ENCODE assay signal across 29 mouse cellular contexts in genomic region chr4:109048258-109048657, GRCm38 (mm10). TPM values are rescaled to one million over a fixed set of nuclear protein-coding genes. Genes with fewer than 3 reads are reported as not detected.
DNase-seq lines count a peak whose midpoint lies in the region; ATAC-seq lines count a peak whose summit lies in the region.
"Had no signal": no experiment of that assay in that cellular context is flagged by ENCODE, and none has a peak within 500 bp of the region (broad histone marks: within the 10 kb centered on the region; RNA-seq: fewer than 3 reads in every experiment).

No protein-coding gene starts in this region.

- no peak overlapping the region for H3K4me2 ChIP-seq in heart, embryonic 16.5 days (ENCODE audit: low read depth, low read length)
- H3K4me2 ChIP-seq: embryonic facial prominence, embryonic 12.5 days; embryonic facial prominence, embryonic 15.5 days; forebrain, embryonic 12.5 days; forebrain, embryonic 15.5 days; heart, embryonic 15.5 days; hindbrain, embryonic 13.5 days; intestine, embryonic 15.5 days had no signal

- H3K4me3 ChIP-seq in heart, embryonic 16.5 days (ENCODE audit: low read length) = no peak overlapping the region
- H3K4me3 ChIP-seq: embryonic facial prominence, embryonic 12.5 days; embryonic facial prominence, embryonic 15.5 days; forebrain, embryonic 12.5 days; forebrain, embryonic 15.5 days; heart, embryonic 15.5 days; hindbrain, embryonic 10.5 days; hindbrain, embryonic 13.5 days; intestine, embryonic 15.5 days had no signal

- 35% methylated on average over 4 of the region's 4 CpGs for WGBS in heart, embryonic 16.5 days

- peaks cover 18% of the 10 kb centered on the region for H3K36me3 ChIP-seq in heart, embryonic 16.5 days (ENCODE audit: control insufficient read depth, insufficient read depth)

- no peak overlapping the region; the same call in 1 of the 2 replicates for H3K27ac ChIP-seq in heart, embryonic 16.5 days (ENCODE audit: low read length)
- H3K27ac ChIP-seq: embryonic facial prominence, embryonic 12.5 days; embryonic facial prominence, embryonic 15.5 days; forebrain, embryonic 12.5 days; forebrain, embryonic 15.5 days; heart, embryonic 15.5 days; hindbrain, embryonic 10.5 days; hindbrain, embryonic 13.5 days; intestine, embryonic 15.5 days had no signal

- no peak for DNase-seq in heart, adult 9 months (ENCODE audit: low spot score in 2 of 2)
- DNase-seq in 3134 (ENCODE audit: extremely low read depth, insufficient read length, low spot score) (peak; percentile 37), 3T3-L1 (ENCODE audit: low read depth, low spot score) (peak; percentile 51), adipocyte (ENCODE audit: low spot score) (peak; percentile 38)
- DNase-seq in lung, postnatal 14 days = no peak
- DNase-seq in cerebellum, adult 11 months = no peak
- DNase-seq: adrenal gland, postnatal 10 days; adrenal gland, postnatal 36 days; B cell, adult 2 months; cerebellum, adult 2 months; cerebellum, adult 9-11 months; cerebellum, postnatal 25 days; gastrocnemius, postnatal 25 days; heart, postnatal 36 days; kidney, adult 11 months; kidney, adult 8-10 months had no signal

- no peaks in the 10 kb centered on the region for H3K4me1 ChIP-seq in heart, embryonic 16.5 days (ENCODE audit: control insufficient read depth, insufficient read depth, low read length)
- H3K4me1 ChIP-seq: embryonic facial prominence, embryonic 15.5 days; forebrain, embryonic 15.5 days; intestine, embryonic 15.5 days had no signal

- H3K9ac ChIP-seq in heart, embryonic 16.5 days (ENCODE audit: low read length) = no peak overlapping the region
- H3K9ac ChIP-seq: embryonic facial prominence, embryonic 12.5 days; embryonic facial prominence, embryonic 15.5 days; forebrain, embryonic 12.5 days; forebrain, embryonic 15.5 days; heart, embryonic 15.5 days; hindbrain, embryonic 13.5 days; intestine, embryonic 15.5 days had no signal

- H3K27me3 ChIP-seq in heart, embryonic 16.5 days (ENCODE audit: control insufficient read depth, insufficient read depth, low read length) = no peaks in the 10 kb centered on the region
- H3K27me3 ChIP-seq: CH12.LX; embryonic facial prominence, embryonic 12.5 days; embryonic facial prominence, embryonic 15.5 days; forebrain, embryonic 12.5 days; forebrain, embryonic 15.5 days; heart, embryonic 15.5 days; hindbrain, embryonic 13.5 days; intestine, embryonic 15.5 days had no signal

- ATAC-seq in heart, embryonic 16.5 days (replicated peaks; ENCODE audit: extremely low read depth, insufficient read depth, low FRiP score) = peak; percentile 66
- ATAC-seq: activated CD4-positive, CD25-positive, alpha-beta regulatory T cell, adult 4 months; forebrain, embryonic 15.5 days; hindbrain, embryonic 16.5 days; intestine, embryonic 15.5 days had no signal

- no peaks in the 10 kb centered on the region for H3K9me3 ChIP-seq in heart, embryonic 16.5 days (replicated peaks; ENCODE audit: control insufficient read depth, low read length)
- H3K9me3 ChIP-seq: embryonic facial prominence, embryonic 12.5 days; embryonic facial prominence, embryonic 15.5 days; forebrain, embryonic 12.5 days; forebrain, embryonic 15.5 days; G1E; heart, embryonic 15.5 days; hindbrain, embryonic 10.5 days; hindbrain, embryonic 13.5 days; intestine, embryonic 15.5 days had no signal

RNA-seq across cellular contexts. Expression of gene Nrd1, which starts 47.8 kb away (rescaled TPM):
- 48.2 and 50.2 TPM in 2 replicates for polyA plus RNA-seq in heart, embryonic 16.5 days (2015; fragmentation: Nextera tagmentation; extraction: Ambion mirVana)

Comparison
In these comparisons a context has a peak if more than half of its experiments do, and no peak if none do; other contexts are left out.
1. DNase-seq: peak in 3134 (single experiment), 3T3-L1 (single experiment) and adipocyte (single experiment); none in heart, adult 9 months (0 of 2), lung, postnatal 14 days (single experiment) and cerebellum, adult 11 months (single experiment).